Mouse (Mus musculus): Measurements from ENCODE around the gene Cyfip1.
A peak's percentile ranks its signal among the peaks of the same experiment; 100 is the strongest.

Gene Cyfip1

GRCm38 (mm10) chr7:55841445-55841844 is at the start of gene Cyfip1:
Gene Cyfip1 (plus strand): TSS chr7:55841745.
- no peak for DNase-seq

GRCm38 (mm10) chr7:55792280-55792679 is 49.3 kb upstream of the Cyfip1 start:
- no peak for DNase-seq

- DNase-seq, result no peak
Observed at GRCm38 (mm10) chr7:55793236-55793951, 48.2 kb upstream of the Cyfip1 start.

- DNase-seq, result peak; percentile 97 to 98
Observed at GRCm38 (mm10) chr7:55793952-55794603, 47.5 kb upstream of the Cyfip1 start, which contains the start of gene Tubgcp5. Gene Tubgcp5 (plus strand): TSS chr7:55794154.

GRCm38 (mm10) chr7:55799981-55800380 is 41.6 kb upstream of the Cyfip1 start:
- DNase-seq, result no peak

GRCm38 (mm10) chr7:55809967-55810366 is 31.6 kb upstream of the Cyfip1 start:
- no peak for DNase-seq

GRCm38 (mm10) chr7:55824468-55824867 is 17.1 kb upstream of the Cyfip1 start:
- no peak for DNase-seq

- no peak for DNase-seq
Observed at GRCm38 (mm10) chr7:55827551-55827950, 14.0 kb upstream of the Cyfip1 start.

GRCm38 (mm10) chr7:55836877-55837276 is 4.7 kb upstream of the Cyfip1 start:
- DNase-seq, result no peak

GRCm38 (mm10) chr7:55841977-55842503 is 495 bp downstream of the Cyfip1 start:
- peak; percentile 95 to 97 for DNase-seq

GRCm38 (mm10) chr7:55842504-55843152 is 1.1 kb downstream of the Cyfip1 start:
- DNase-seq, result peak in 1 of 2 experiments; percentile 9

GRCm38 (mm10) chr7:55846606-55847312 is 5.2 kb downstream of the Cyfip1 start:
- no peak for DNase-seq

- DNase-seq, result no peak
Observed at GRCm38 (mm10) chr7:55849948-55850571, 8.5 kb downstream of the Cyfip1 start.

- peak in 1 of 2 experiments; percentile 27 for DNase-seq
Observed at GRCm38 (mm10) chr7:55852787-55853186, 11.2 kb downstream of the Cyfip1 start.

- DNase-seq, result peak; percentile 21 to 32
Observed at GRCm38 (mm10) chr7:55855597-55855996, 14.1 kb downstream of the Cyfip1 start.

- DNase-seq, result no peak
Observed at GRCm38 (mm10) chr7:55856741-55857140, 15.2 kb downstream of the Cyfip1 start.

GRCm38 (mm10) chr7:55857729-55858128 is 16.2 kb downstream of the Cyfip1 start:
- DNase-seq, result no peak

- no peak for DNase-seq
Observed at GRCm38 (mm10) chr7:55858836-55859517, 17.4 kb downstream of the Cyfip1 start.

- DNase-seq, result peak; percentile 12 to 24
Observed at GRCm38 (mm10) chr7:55859518-55859872, 17.9 kb downstream of the Cyfip1 start.

GRCm38 (mm10) chr7:55859956-55860355 is 18.4 kb downstream of the Cyfip1 start:
- DNase-seq, result no peak

- DNase-seq, result no peak
Observed at GRCm38 (mm10) chr7:55861175-55861574, 19.6 kb downstream of the Cyfip1 start.

GRCm38 (mm10) chr7:55865044-55865443 is 23.5 kb downstream of the Cyfip1 start:
- no peak for DNase-seq

All from lung, adult 18-20 months (tissue).